In the genomic region with DNA sequence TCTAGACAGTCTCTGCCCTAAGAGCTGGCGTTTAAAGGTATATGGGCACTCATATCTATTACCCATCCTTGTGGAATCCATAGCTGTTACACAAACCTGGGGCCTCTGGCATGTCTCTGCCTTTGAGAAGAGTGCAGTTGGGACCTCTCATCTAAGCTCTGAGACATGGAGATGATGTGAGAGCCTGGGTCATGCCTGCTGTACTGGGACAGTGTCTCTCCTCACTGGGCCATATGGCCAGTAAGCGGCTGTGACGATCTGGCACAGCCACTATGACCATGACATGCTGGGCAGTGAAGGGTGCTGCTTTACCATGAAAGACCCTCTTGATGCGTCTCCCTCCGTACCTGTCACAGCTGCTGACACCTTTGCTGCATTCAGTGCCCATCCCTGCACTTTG, we compare ENCODE assay signal across 13 mouse cellular contexts. TPM values are rescaled to one million over a fixed set of nuclear protein-coding genes. Genes with fewer than 3 reads are reported as not detected.
"Had no signal": no experiment of that assay in that cellular context is flagged by ENCODE, and none has a peak within 500 bp of the region (broad histone marks: within the 10 kb centered on the region; RNA-seq: fewer than 3 reads in every experiment).

No protein-coding gene starts in this region.

- H3K4me2 ChIP-seq: heart, embryonic 13.5 days; heart, embryonic 15.5 days; hindbrain, embryonic 13.5 days; hindbrain, embryonic 15.5 days; limb, embryonic 13.5 days; limb, embryonic 15.5 days; liver, embryonic 12.5 days had no signal

- H3K27ac ChIP-seq: heart, embryonic 10.5 days; heart, embryonic 13.5 days; heart, embryonic 15.5 days; hindbrain, embryonic 13.5 days; hindbrain, embryonic 15.5 days; hindbrain, postnatal 0 days; kidney, postnatal 0 days; limb, embryonic 13.5 days; limb, embryonic 15.5 days; liver, embryonic 12.5 days; liver, embryonic 14.5 days had no signal

- H3K4me3 ChIP-seq: heart, embryonic 10.5 days; heart, embryonic 13.5 days; heart, embryonic 15.5 days; hindbrain, embryonic 13.5 days; hindbrain, embryonic 15.5 days; limb, embryonic 13.5 days; limb, embryonic 15.5 days; liver, embryonic 12.5 days had no signal

- ATAC-seq: hindbrain, postnatal 0 days; liver, embryonic 12.5 days had no signal

- H3K9me3 ChIP-seq: heart, embryonic 10.5 days; heart, embryonic 13.5 days; heart, embryonic 15.5 days; hindbrain, embryonic 13.5 days; hindbrain, embryonic 15.5 days; limb, embryonic 13.5 days; limb, embryonic 15.5 days; liver, embryonic 12.5 days had no signal

- H3K27me3 ChIP-seq: heart, embryonic 13.5 days; heart, embryonic 15.5 days; hindbrain, embryonic 13.5 days; hindbrain, embryonic 15.5 days; limb, embryonic 13.5 days; limb, embryonic 15.5 days; liver, embryonic 12.5 days had no signal

- H3K9ac ChIP-seq: heart, embryonic 13.5 days; heart, embryonic 15.5 days; hindbrain, embryonic 13.5 days; hindbrain, embryonic 15.5 days; limb, embryonic 13.5 days; limb, embryonic 15.5 days; liver, embryonic 12.5 days; liver, embryonic 14.5 days had no signal

- H3K36me3 ChIP-seq: heart, embryonic 15.5 days; hindbrain, embryonic 15.5 days; limb, embryonic 15.5 days; liver, embryonic 12.5 days had no signal

- H3K4me1 ChIP-seq: heart, embryonic 10.5 days; heart, embryonic 13.5 days; heart, embryonic 15.5 days; hindbrain, embryonic 13.5 days; hindbrain, embryonic 15.5 days; limb, embryonic 13.5 days; limb, embryonic 15.5 days had no signal

RNA-seq across cellular contexts. Expression of gene Npc1l1, which starts 22.3 kb away (rescaled TPM):
- polyA plus RNA-seq: heart, embryonic 13.5 days; heart, embryonic 15.5 days; hindbrain, embryonic 11.5 days; limb, embryonic 11.5 days had no signal
